Mouse (Mus musculus): Measurements from ENCODE around the gene Kat7.

DNA sequence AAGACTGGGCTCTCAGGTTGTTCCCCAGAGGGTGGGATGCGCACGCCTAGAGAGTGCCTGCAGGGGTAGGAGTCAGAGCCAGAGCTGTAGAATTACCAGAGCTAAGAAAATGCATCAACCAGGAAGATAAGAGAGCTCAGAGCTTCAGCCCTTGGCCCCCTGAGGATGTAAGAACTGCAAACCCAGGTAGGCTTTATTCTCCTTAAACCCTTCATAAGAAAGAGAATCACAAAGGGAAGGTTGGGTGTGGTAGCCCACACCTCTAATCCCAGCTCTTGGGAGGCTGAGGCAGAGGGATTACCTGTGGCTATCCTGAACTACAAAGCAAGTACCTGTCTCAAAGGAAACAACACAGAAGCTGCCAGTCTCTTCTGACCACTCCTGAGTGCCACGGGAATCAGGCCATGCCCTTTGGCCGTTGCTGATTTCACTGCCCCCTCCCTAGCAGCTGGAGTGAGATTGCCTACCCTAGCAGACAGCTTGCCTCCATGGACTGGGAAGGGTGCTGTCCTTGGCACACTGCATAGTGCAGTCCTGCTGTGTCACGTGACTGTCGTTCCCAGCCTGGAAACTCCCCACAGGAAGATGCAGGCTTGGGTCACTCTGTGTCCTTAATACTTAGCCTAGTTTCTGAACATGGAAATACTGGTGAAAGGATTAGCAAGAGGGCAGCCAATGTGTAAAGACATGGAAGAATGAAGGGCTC, 43.4 kb downstream of the Kat7 start:
- TF ChIP-seq GATA1 (IDR thresholded peaks at IDR 0.05; ENCODE audit: borderline replicate concordance, low read length) (no peak), FLI1 (IDR thresholded peaks at IDR 0.05; ENCODE audit: low read length) (no peak)

Measured in megakaryocyte, embryonic 14.5 days (primary cell).